Mouse (Mus musculus) hematopoietic stem cell, adult 5-6 weeks (primary cell): ENCODE measurements around the gene Vmn2r88. TPM values are rescaled to one million over a fixed set of nuclear protein-coding genes. Genes with fewer than 3 reads are reported as not detected.
"Not testable (repeated sequence)": the region's sequence is repeated elsewhere in the genome, so short reads cannot be mapped to it uniquely, and the experiment has no call there.

Experiments
- ATAC-seq, 2 experiments: fragments of 125-278 bp in 1 of 2; replicated peaks in 1 of 2; 2 replicates each; pipeline ENCODE4 v1.8.0; 2016 to 2017; ENCODE audit warnings: inconsistent platforms in 2 of 2, mild to moderate bottlenecking in 2 of 2, moderate number of reproducible peaks in 2 of 2, low read depth in 1 of 2, moderate TSS enrichment in 1 of 2; ENCODE audit not compliant: low FRiP score in 2 of 2, poor library complexity in 2 of 2, severe bottlenecking in 2 of 2, insufficient read depth in 1 of 2, low TSS enrichment in 1 of 2
- total RNA-seq: library from RNA; stranded (forward); fragments of 172-1452, 232-1000 nt; gene quantifications from 2 replicates; pipeline ENCODE4 v1.2.3, GENCODE M21; 2017

Vmn2r88 gene
- total RNA-seq: not detected in 2 replicates

DNA sequence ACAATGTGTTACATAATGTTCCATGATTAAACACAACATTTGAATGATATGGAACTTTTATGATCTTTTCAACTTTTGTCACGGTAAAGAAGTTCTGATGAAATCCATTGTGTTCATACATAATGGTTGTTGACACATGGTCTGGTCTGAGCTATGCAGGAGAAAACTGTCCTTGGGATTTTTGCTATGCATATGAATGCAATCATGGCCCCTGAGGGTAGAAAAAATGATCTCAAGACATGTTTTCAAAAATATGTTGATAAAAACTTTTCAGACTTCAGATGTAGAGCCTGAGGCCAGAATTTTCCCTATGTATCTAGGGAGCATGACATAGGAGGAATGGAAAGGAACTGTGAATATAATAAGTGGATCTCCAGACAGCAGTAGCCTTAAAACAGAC, at the start of gene Vmn2r88:
Vmn2r88 (plus strand) TSS at position 301 of the 400 bp plus-strand sequence.
- ATAC-seq: no peak

DNA sequence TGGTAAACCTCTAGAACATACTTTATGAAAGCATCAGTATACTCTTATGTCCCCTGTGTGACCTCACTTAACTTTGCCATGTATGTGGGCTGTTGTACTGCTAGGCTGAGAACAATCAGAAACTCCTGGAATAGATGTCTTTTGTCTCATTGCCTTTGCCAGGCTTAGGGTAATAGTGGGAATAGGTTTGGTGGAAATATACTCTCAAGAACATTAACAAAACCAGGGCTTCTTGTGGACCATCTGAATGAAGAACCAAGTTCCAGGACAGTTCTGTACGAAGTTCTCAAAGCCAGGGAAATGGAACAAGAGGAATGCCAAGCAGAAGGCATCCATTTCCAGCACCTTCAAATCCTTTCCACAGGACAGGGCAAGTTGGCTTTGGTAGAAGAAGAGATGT, 49.2 kb upstream of the Vmn2r88 start, which contains the start of gene Gm7247:
Gm7247 (plus strand) TSS at position 301 of the 400 bp plus-strand sequence.
- no peak for ATAC-seq

- no peak for ATAC-seq
These were observed 27.8 kb upstream of the Vmn2r88 start for GRCm38 (mm10) chr14:51382805-51383204.

- peak in 1 of 2 experiments; percentile 34; a peak in 1 of 4 replicates for ATAC-seq
These were observed 26.3 kb upstream of the Vmn2r88 start for GRCm38 (mm10) chr14:51384351-51384750.

GRCm38 (mm10) chr14:51385741-51386140, 24.9 kb upstream of the Vmn2r88 start:
- ATAC-seq: peak; percentile 61 to 76

- no peak for ATAC-seq
These were observed 22.9 kb upstream of the Vmn2r88 start for GRCm38 (mm10) chr14:51387768-51388167.

GRCm38 (mm10) chr14:51388222-51388621, 22.4 kb upstream of the Vmn2r88 start:
- no peak for ATAC-seq

- peak; percentile 59 to 69 for ATAC-seq
These were observed 13.3 kb downstream of the Vmn2r88 start for GRCm38 (mm10) chr14:51423885-51424284.

DNA sequence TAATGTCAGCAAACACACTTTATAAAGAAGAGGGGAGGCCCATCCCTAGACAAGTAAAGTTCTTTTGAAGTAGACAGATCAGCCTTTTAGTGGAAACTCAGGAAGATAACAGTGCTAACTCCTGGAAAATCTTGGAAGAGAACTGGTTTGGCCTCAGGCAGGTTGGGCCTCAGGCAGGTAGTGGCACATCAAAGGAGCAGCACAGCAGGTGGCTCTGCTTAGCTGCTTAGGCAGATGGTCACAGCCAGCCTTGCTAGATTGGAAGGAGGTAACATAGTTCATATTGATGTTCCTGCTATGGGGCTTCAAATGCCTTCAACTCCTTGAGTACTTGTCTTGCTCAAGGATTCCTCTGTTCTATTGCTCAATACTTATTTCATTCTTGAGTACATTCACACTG, 19.5 kb downstream of the Vmn2r88 start:
- not testable (repeated sequence) for ATAC-seq

- ATAC-seq: no peak
These were observed 23.9 kb downstream of the Vmn2r88 start for GRCm38 (mm10) chr14:51434546-51434945.

- ATAC-seq: no peak
These were observed 24.4 kb downstream of the Vmn2r88 start for GRCm38 (mm10) chr14:51435020-51435419.

DNA sequence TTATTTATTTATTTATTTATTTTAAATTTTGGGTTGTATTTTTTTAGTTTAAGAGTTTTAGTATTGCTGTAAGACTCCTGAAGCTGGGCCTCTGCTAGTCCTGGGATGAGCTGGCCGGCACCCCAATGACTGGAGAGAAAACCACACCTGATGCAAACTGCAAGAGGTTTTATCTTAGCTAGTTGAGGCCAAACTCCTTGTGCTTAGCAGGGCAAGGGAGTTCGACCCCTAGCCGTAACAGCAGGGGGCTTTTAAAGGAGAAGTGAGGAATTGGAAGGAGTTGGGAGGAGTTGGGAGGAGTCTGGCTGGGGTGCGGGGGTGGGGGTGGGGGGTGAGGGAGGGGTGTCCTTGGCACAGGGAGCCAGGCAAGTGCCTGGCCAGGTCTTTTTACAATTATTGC, 28.3 kb downstream of the Vmn2r88 start:
- no peak for ATAC-seq

DNA sequence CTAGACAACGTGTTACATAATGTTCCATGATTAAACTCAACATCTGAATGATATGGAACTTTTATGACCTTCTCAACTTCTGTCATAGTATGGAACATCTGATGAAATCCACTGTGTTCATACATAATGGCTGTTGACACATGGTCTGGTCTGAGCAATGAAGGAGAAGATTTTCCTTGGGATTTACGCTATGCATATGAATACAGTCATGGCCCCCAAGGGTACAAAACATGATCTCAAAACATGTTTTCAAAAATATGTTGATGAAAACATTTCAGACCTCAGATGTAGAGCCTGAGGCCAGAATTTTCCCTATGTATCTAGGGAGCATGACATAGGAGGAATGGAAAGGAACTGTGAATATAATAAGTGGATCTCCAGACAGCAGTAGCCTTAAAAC, 40.9 kb downstream of the Vmn2r88 start, which contains the start of gene Vmn2r89:
Vmn2r89 (plus strand) TSS at position 301 of the 400 bp plus-strand sequence.
- not testable (repeated sequence) for ATAC-seq

Other genes starting within 250 kb of the Vmn2r88 start
- gene Rnase2b, start 248.6 kb upstream of the Vmn2r88 start, total RNA-seq: not detected in 2 replicates
- gene Ang2, start 211.7 kb upstream of the Vmn2r88 start, total RNA-seq: not detected in 2 replicates
- gene Ear14, start 207.4 kb upstream of the Vmn2r88 start, total RNA-seq: not detected in 2 replicates
- not detected in 2 replicates for gene Rnase2a, start 154.7 kb upstream of the Vmn2r88 start, total RNA-seq
- gene Gm7247, start 49.1 kb upstream of the Vmn2r88 start, total RNA-seq: not detected in 2 replicates
- gene Vmn2r89, start 41.0 kb downstream of the Vmn2r88 start, total RNA-seq: not detected in 2 replicates
- gene Gm5622, start 142.0 kb downstream of the Vmn2r88 start, total RNA-seq: not detected in 2 replicates
- not detected in 2 replicates for gene Gm17175, start 163.2 kb downstream of the Vmn2r88 start, total RNA-seq
- gene Gm17174, start 181.3 kb downstream of the Vmn2r88 start, total RNA-seq: not detected in 2 replicates
- gene Gm17078, start 200.5 kb downstream of the Vmn2r88 start, total RNA-seq: not detected in 2 replicates
- not detected in 2 replicates for gene Gm4181, start 224.8 kb downstream of the Vmn2r88 start, total RNA-seq